Mouse (Mus musculus) neural tube, embryonic 14.5 days (tissue): ENCODE measurements around the gene Nlgn3. TPM values are rescaled to one million over a fixed set of nuclear protein-coding genes. Genes with fewer than 3 reads are reported as not detected.
A peak's percentile ranks its signal among the peaks of the same experiment; 100 is the strongest.

Experiments used
- ATAC-seq: fragments of 200-750 bp; cut with Nextera tagmentation; 2 replicates; pipeline ENCODE4 v1.8.0; 2017; ENCODE audit warnings: low read depth, mild to moderate bottlenecking, moderate TSS enrichment, moderate library complexity
- H3K27ac ChIP-seq: fragments of 300-500 bp; sonication (generic); 2 replicates; pipeline ENCODE4 v1.5.1; 2014; ENCODE audit warnings: low read depth, mild to moderate bottlenecking, control low read depth, low read length, moderate library complexity, mixed read lengths
- H3K27me3 ChIP-seq: fragments of 300-500 bp; sonication (generic); 2 replicates; pipeline ENCODE4 v1.6.1; 2014; ENCODE audit warnings: low read length; ENCODE audit not compliant: control insufficient read depth, insufficient read depth
- H3K36me3 ChIP-seq: fragments of 300-500 bp; sonication (generic); 2 replicates; pipeline ENCODE4 v1.6.1; 2014; ENCODE audit warnings: low read length, mixed read lengths; ENCODE audit not compliant: control insufficient read depth, insufficient read depth
- H3K4me1 ChIP-seq: fragments of 300-500 bp; sonication (generic); 2 replicates; pipeline ENCODE4 v1.6.1; 2014; ENCODE audit warnings: low read length; ENCODE audit not compliant: control insufficient read depth, insufficient read depth
- H3K4me2 ChIP-seq: fragments of 300-500 bp; sonication (generic); 2 replicates; pipeline ENCODE4 v1.6.1; 2014; ENCODE audit warnings: mild to moderate bottlenecking, low read depth, low read length, control low read depth
- H3K4me3 ChIP-seq: fragments of 300-500 bp; sonication (generic); 2 replicates; pipeline ENCODE4 v1.5.1; 2014; ENCODE audit warnings: low read depth, low read length, control low read depth, mixed read lengths
- H3K9ac ChIP-seq: fragments of 300-500 bp; sonication (generic); replicated peaks from 2 replicates; pipeline ENCODE4 v1.6.1; 2014; ENCODE audit warnings: low read depth, mild to moderate bottlenecking, control low read depth, low read length, mixed read lengths
- H3K9me3 ChIP-seq: fragments of 300-500 bp; sonication (generic); 2 replicates; pipeline ENCODE4 v1.6.1; 2016; ENCODE audit warnings: low read length; ENCODE audit not compliant: control insufficient read depth
- whole genome bisulfite sequencing: fragments of 180-500 bp; shearing (Covaris S2); extraction: QIAGEN DNeasy Blood & Tissue Kit; methylation state at CpG from one replicate; pipeline ENCODE4 v1.1.7; 2014; 5-methylcytosine and 5-hydroxymethylcytosine counted together
- polyA plus RNA-seq: library from polyadenylated mRNA; unstranded; fragments of >200 nt; fragmentation: Nextera tagmentation; extraction: Ambion mirVana; gene quantifications from 2 replicates; pipeline ENCODE4 v1.2.1, GENCODE M21; 2014

Gene Nlgn3
- polyA plus RNA-seq, 1 experiment from 2014 or later = 121 TPM

GRCm38 (mm10) chrX:101290111-101290510 is 8.9 kb upstream of the Nlgn3 start:
- H3K9me3 ChIP-seq = no peaks in the 10 kb centered on the region
- WGBS = 93% methylated on average over 10 of the region's 10 CpGs
- H3K36me3 ChIP-seq = peaks cover 14% of the 10 kb centered on the region; the same call in 1 of the 2 replicates
- ATAC-seq = no peak
- H3K9ac ChIP-seq = no peak overlapping the region
- H3K4me3 ChIP-seq = no peak overlapping the region
- no peaks in the 10 kb centered on the region for H3K4me1 ChIP-seq
- H3K27ac ChIP-seq = no peak overlapping the region
- H3K27me3 ChIP-seq = no peaks in the 10 kb centered on the region
- H3K4me2 ChIP-seq = no peak overlapping the region

DNA sequence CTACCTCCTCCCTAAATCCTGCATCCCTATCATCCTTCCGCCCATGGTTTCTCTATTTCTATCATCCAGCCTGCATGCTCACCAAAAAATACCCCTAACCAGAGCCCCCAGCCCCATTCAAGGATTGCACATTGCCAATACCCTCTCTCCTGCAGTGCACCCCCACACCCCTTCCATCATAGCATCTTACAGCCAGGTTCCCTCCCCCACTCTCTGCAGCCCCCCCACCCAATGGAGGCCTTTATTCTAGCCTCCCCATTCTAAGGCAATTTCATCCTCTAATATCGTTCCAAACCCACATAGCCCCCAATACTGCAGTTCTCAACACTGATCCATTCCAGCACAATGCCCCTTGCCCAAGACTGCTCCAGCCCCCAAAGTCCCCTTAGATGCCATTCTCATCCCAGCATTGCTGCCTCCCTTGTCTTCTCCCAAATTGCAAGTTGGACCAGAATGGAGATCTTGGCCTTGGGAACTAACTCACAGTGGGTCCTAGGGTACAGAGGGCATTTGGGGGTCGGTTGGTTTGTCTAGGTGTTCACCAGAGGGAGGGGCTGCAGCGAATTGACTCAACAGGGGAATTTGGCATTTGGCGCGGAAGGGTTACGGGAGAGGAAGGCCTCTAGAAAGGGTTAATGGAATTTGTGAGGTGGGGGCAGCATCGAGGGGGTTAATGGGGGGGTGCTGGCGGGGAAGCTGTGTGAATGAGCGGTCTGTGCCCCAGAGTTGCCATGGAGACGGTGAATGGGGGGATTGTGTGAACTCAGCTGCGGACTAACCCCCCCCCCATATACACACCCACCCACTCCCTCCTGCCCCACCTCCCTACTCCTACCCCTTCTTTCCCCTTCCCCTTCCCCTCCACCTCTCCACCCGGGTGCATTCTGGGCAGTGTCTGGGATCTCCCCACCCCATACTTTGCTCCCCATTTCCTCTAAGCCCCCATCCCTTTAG is 782 bp downstream of the Nlgn3 start:
- 27% methylated on average over 13 of the region's 13 CpGs for WGBS
- Histone ChIP-seq H3K4me1 (peaks cover 12% of the 10 kb centered on the region), H3K27me3 (no peaks in the 10 kb centered on the region), H3K27ac (peak overlapping the region; percentile 73), H3K36me3 (peaks cover 2% of the 10 kb centered on the region; the same call in 1 of the 2 replicates), H3K9me3 (no peaks in the 10 kb centered on the region), H3K9ac (peak overlapping the region; percentile 68), H3K4me3 (peak overlapping the region; percentile 51), H3K4me2 (peak overlapping the region; percentile 47)
- ATAC-seq = peak; percentile 77

- Histone ChIP-seq H3K4me1 (peaks cover 12% of the 10 kb centered on the region), H3K4me3 (peak overlapping the region; percentile 51), H3K36me3 (peaks cover 2% of the 10 kb centered on the region; the same call in 1 of the 2 replicates), H3K9me3 (no peaks in the 10 kb centered on the region), H3K27me3 (no peaks in the 10 kb centered on the region), H3K9ac (peak overlapping the region; percentile 68; the same call in 1 of the 2 replicates), H3K27ac (peak overlapping the region; percentile 73), H3K4me2 (peak overlapping the region; percentile 47)
- peak; percentile 31; the same call in 1 of the 2 replicates for ATAC-seq
- WGBS = 26% methylated on average over 13 of the region's 13 CpGs
Measured at GRCm38 (mm10) chrX:101300427-101301030, 1.6 kb downstream of the Nlgn3 start.

DNA sequence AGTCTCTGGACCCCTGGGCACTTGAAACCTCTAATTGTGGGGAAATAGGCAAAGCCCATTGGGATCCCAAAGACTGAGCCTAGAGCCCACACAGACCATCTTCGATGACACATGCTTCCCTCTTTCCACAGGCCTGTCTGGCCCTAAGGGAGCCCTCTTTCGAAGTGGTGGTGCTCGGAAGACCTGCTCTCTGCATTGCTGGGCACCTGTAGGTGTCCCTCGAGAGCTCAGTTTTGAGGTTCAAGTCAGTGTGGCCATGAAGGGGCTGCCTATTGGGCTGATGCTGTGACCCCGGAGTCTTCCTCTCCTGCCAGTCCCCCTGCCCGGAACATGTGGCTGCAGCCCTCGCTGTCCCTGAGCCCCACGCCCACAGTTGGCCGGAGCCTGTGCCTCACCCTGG is 2.7 kb downstream of the Nlgn3 start:
- H3K4me3 ChIP-seq = peak overlapping the region; percentile 51
- H3K27ac ChIP-seq = no peak overlapping the region
- H3K9me3 ChIP-seq = no peaks in the 10 kb centered on the region
- peak overlapping the region; percentile 16; the same call in 1 of the 2 replicates for H3K9ac ChIP-seq
- peak overlapping the region; percentile 47 for H3K4me2 ChIP-seq
- no peaks in the 10 kb centered on the region for H3K27me3 ChIP-seq
- peaks cover 12% of the 10 kb centered on the region for H3K4me1 ChIP-seq
- peaks cover 2% of the 10 kb centered on the region; the same call in 1 of the 2 replicates for H3K36me3 ChIP-seq
- 60% methylated on average over 8 of the region's 9 CpGs for WGBS
- ATAC-seq = no peak

GRCm38 (mm10) chrX:101304646-101305045 is 5.7 kb downstream of the Nlgn3 start:
- Histone ChIP-seq H3K9me3 (no peaks in the 10 kb centered on the region), H3K27me3 (no peaks in the 10 kb centered on the region), H3K4me1 (peaks cover 12% of the 10 kb centered on the region), H3K9ac (no peak overlapping the region), H3K27ac (no peak overlapping the region), H3K36me3 (no peaks in the 10 kb centered on the region), H3K4me3 (no peak overlapping the region), H3K4me2 (no peak overlapping the region)
- WGBS = 62% methylated on average over 2 of the region's 2 CpGs
- ATAC-seq = no peak

GRCm38 (mm10) chrX:101309299-101309698 is 10.3 kb downstream of the Nlgn3 start:
- no peaks in the 10 kb centered on the region for H3K27me3 ChIP-seq
- H3K4me3 ChIP-seq = no peak overlapping the region
- H3K4me1 ChIP-seq = no peaks in the 10 kb centered on the region
- whole genome bisulfite sequencing = 93% methylated on average over 5 of the region's 5 CpGs
- no peak overlapping the region for H3K4me2 ChIP-seq
- ATAC-seq = no peak
- H3K36me3 ChIP-seq = 0 out of 2 replicates have a peak, but pooled peaks cover 6% of the 10 kb centered on the region
- H3K9ac ChIP-seq = no peak overlapping the region
- no peaks in the 10 kb centered on the region for H3K9me3 ChIP-seq
- no peak overlapping the region for H3K27ac ChIP-seq

DNA sequence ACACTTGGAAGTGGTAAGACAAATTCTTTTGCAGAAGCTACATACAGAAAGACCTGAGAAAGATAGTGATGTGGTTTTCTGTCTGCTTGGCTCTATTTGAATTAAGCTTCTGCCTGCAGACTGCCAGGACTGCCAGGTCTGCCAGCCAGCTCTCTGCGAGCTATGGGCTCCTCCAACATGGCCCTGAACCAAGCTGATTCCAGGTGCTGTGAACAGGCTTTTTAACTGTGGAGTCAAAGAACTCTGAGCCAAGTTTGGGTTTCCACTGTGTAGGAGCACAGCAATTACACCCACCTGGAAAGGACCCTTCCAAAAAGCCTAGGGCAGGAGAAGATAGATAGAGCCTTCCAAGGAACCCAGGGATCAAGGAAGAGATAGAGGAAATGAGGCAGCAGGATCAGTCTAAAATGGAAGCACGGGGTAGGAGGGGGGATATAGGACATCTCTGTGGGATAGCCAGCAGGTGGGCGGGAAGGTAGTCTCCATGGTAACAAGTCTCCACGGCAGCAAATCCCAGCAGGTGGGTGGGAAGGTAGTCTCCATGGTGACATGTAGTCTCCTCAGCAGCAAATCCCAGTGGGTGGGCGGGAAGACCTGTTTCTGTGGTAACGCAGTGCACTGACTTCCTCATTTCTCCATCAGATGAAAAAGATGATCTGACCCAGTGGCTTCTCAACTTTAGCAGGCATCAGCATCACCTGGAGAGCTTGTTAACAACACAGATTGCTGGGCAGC is 14.8 kb downstream of the Nlgn3 start:
- no peaks in the 10 kb centered on the region for H3K9me3 ChIP-seq
- no peak overlapping the region for H3K27ac ChIP-seq
- no peak overlapping the region for H3K4me2 ChIP-seq
- no peak overlapping the region for H3K9ac ChIP-seq
- H3K4me3 ChIP-seq = no peak overlapping the region
- 0 out of 2 replicates have a peak, but pooled peaks cover 6% of the 10 kb centered on the region for H3K36me3 ChIP-seq
- 39% methylated on average over 6 of the region's 6 CpGs for WGBS
- no peaks in the 10 kb centered on the region for H3K27me3 ChIP-seq
- ATAC-seq = peak; percentile 49
- no peaks in the 10 kb centered on the region for H3K4me1 ChIP-seq

DNA sequence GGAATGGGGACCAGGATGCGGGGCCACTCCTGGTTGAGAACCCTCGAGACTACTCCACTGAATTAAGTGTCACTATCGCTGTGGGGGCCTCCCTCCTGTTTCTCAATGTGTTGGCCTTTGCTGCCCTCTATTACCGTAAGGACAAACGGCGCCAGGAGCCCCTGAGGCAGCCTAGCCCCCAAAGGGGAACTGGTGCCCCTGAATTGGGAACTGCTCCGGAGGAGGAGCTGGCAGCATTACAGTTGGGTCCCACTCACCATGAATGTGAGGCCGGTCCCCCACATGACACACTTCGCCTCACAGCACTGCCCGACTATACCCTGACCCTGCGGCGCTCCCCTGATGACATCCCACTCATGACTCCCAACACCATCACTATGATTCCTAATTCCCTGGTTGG is 20.8 kb downstream of the Nlgn3 start:
- Histone ChIP-seq H3K36me3 (peaks cover 5% of the 10 kb centered on the region; the same call in 1 of the 2 replicates), H3K27me3 (no peaks in the 10 kb centered on the region)

More for the DNA sequence above, 20.8 kb downstream of the Nlgn3 start:
- Histone ChIP-seq H3K4me1 (no peaks in the 10 kb centered on the region), H3K9ac (no peak overlapping the region), H3K27ac (no peak overlapping the region), H3K4me3 (no peak overlapping the region), H3K9me3 (no peaks in the 10 kb centered on the region), H3K4me2 (no peak overlapping the region)
- no peak for ATAC-seq
- WGBS = 96% methylated on average over 12 of the region's 12 CpGs
